Mouse (Mus musculus) cerebellum, adult 8-10 months (tissue): ENCODE results near the gene Ppt2.

Experiments
- DNase-seq: peaks from one replicate; pipeline ENCODE4 v3.0.0; 2022

Ppt2 gene

GRCm38 (mm10) chr17:34637459-34637858 is 9.1 kb upstream of the Ppt2 start:
- no peak for DNase-seq

- no peak for DNase-seq
Observed at GRCm38 (mm10) chr17:34635671-34636070, 7.4 kb upstream of the Ppt2 start.

- DNase-seq = peak; percentile 87
Observed at GRCm38 (mm10) chr17:34632261-34632691, 4.0 kb upstream of the Ppt2 start.

GRCm38 (mm10) chr17:34631647-34632046 is 3.3 kb upstream of the Ppt2 start:
- peak; percentile 61 for DNase-seq

- peak; percentile 64 for DNase-seq
Observed at GRCm38 (mm10) chr17:34630761-34631301, 2.5 kb upstream of the Ppt2 start.

- DNase-seq = peak; percentile 65
Observed at GRCm38 (mm10) chr17:34629796-34630603, 1.7 kb upstream of the Ppt2 start.

GRCm38 (mm10) chr17:34629221-34629751 is 976 bp upstream of the Ppt2 start, which contains the start of gene Prrt1:
Gene Prrt1 (plus strand): TSS chr17:34629533.
- DNase-seq = peak; percentile 63

GRCm38 (mm10) chr17:34628644-34628967 is 296 bp upstream of the Ppt2 start:
- no peak for DNase-seq

GRCm38 (mm10) chr17:34627093-34627942 is 992 bp downstream of the Ppt2 start:
- DNase-seq = peak; percentile 82

GRCm38 (mm10) chr17:34626773-34627092 is 1.6 kb downstream of the Ppt2 start:
- DNase-seq = no peak

- no peak for DNase-seq
Observed at GRCm38 (mm10) chr17:34626062-34626772, 2.1 kb downstream of the Ppt2 start.

GRCm38 (mm10) chr17:34624981-34625380 is 3.3 kb downstream of the Ppt2 start:
- no peak for DNase-seq

- no peak for DNase-seq
Observed at GRCm38 (mm10) chr17:34623161-34623560, 5.1 kb downstream of the Ppt2 start.

- no peak for DNase-seq
Observed at GRCm38 (mm10) chr17:34621006-34621405, 7.3 kb downstream of the Ppt2 start.

GRCm38 (mm10) chr17:34618999-34619398 is 9.3 kb downstream of the Ppt2 start:
- DNase-seq = peak; percentile 67

GRCm38 (mm10) chr17:34615871-34616270 is 12.4 kb downstream of the Ppt2 start, which contains the start of gene Egfl8:
Gene Egfl8 (minus strand): TSS chr17:34615971.
- DNase-seq = no peak

GRCm38 (mm10) chr17:34613830-34614229 is 14.5 kb downstream of the Ppt2 start:
- DNase-seq = no peak

- DNase-seq = no peak
Observed at GRCm38 (mm10) chr17:34613054-34613645, 15.2 kb downstream of the Ppt2 start.

GRCm38 (mm10) chr17:34611050-34611449 is 17.3 kb downstream of the Ppt2 start:
- no peak for DNase-seq

- peak; percentile 57 for DNase-seq
Observed at GRCm38 (mm10) chr17:34607997-34608396, 20.3 kb downstream of the Ppt2 start.

- DNase-seq = peak; percentile 31
Observed at GRCm38 (mm10) chr17:34606186-34607039, 21.9 kb downstream of the Ppt2 start.
